Mouse (Mus musculus): ENCODE data around the gene Lyrm9. TPM values are rescaled to one million over a fixed set of nuclear protein-coding genes. Genes with fewer than 3 reads are reported as not detected.

Lyrm9 gene
- polyA plus RNA-seq, 1 experiment: 165 TPM

GRCm38 (mm10) chr11:78839491-78839890 lies 13.1 kb downstream of the Lyrm9 start:
- H3K27ac ChIP-seq (ENCODE audit: control insufficient read depth, insufficient read depth, low read depth, low read length): no peak overlapping the region
- H3K36me3 ChIP-seq (ENCODE audit: control insufficient read depth, insufficient read depth, low read length): peaks cover 1% of the 10 kb centered on the region; the same call in 1 of the 2 replicates
- H3K4me3 ChIP-seq (ENCODE audit: control insufficient read depth, low read depth, low read length): no peak overlapping the region
- peaks cover 2% of the 10 kb centered on the region for H3K4me1 ChIP-seq (ENCODE audit: control insufficient read depth, insufficient read depth, low read length)
- no peaks in the 10 kb centered on the region for H3K27me3 ChIP-seq (ENCODE audit: control insufficient read depth, insufficient read depth, low read length)
- TF ChIP-seq POLR2A (IDR thresholded peaks at IDR 0.05; ENCODE audit: control insufficient read depth, low read depth, low read length) (no peak), CTCF (IDR thresholded peaks at IDR 0.05; ENCODE audit: control insufficient read depth, insufficient read depth, insufficient replicate concordance, low read depth, low read length) (no peak)

GRCm38 (mm10) chr11:78840141-78840540 lies 13.8 kb downstream of the Lyrm9 start:
- no peak for TF ChIP-seq CTCF (IDR thresholded peaks at IDR 0.05; ENCODE audit: control insufficient read depth, insufficient read depth, insufficient replicate concordance, low read depth, low read length)
- no peak for TF ChIP-seq POLR2A (IDR thresholded peaks at IDR 0.05; ENCODE audit: control insufficient read depth, low read depth, low read length)
- peaks cover 1% of the 10 kb centered on the region; the same call in 1 of the 2 replicates for H3K36me3 ChIP-seq (ENCODE audit: control insufficient read depth, insufficient read depth, low read length)
- H3K4me1 ChIP-seq (ENCODE audit: control insufficient read depth, insufficient read depth, low read length): peaks cover 2% of the 10 kb centered on the region
- H3K4me3 ChIP-seq (ENCODE audit: control insufficient read depth, low read depth, low read length): no peak overlapping the region
- no peaks in the 10 kb centered on the region for H3K27me3 ChIP-seq (ENCODE audit: control insufficient read depth, insufficient read depth, low read length)
- no peak overlapping the region for H3K27ac ChIP-seq (ENCODE audit: control insufficient read depth, insufficient read depth, low read depth, low read length)

- Histone ChIP-seq H3K27ac (ENCODE audit: control insufficient read depth, insufficient read depth, low read depth, low read length) (no peak overlapping the region), H3K4me3 (ENCODE audit: control insufficient read depth, low read depth, low read length) (no peak overlapping the region), H3K4me1 (ENCODE audit: control insufficient read depth, insufficient read depth, low read length) (no peaks in the 10 kb centered on the region), H3K36me3 (ENCODE audit: control insufficient read depth, insufficient read depth, low read length) (0 out of 2 replicates have a peak, but pooled peaks cover 1% of the 10 kb centered on the region), H3K27me3 (ENCODE audit: control insufficient read depth, insufficient read depth, low read length) (no peaks in the 10 kb centered on the region)
- TF ChIP-seq CTCF (IDR thresholded peaks at IDR 0.05; ENCODE audit: control insufficient read depth, insufficient read depth, insufficient replicate concordance, low read depth, low read length): no peak
- TF ChIP-seq POLR2A (IDR thresholded peaks at IDR 0.05; ENCODE audit: control insufficient read depth, low read depth, low read length): no peak
Measured at GRCm38 (mm10) chr11:78841987-78842386, 15.6 kb downstream of the Lyrm9 start.

- H3K4me1 ChIP-seq (ENCODE audit: control insufficient read depth, insufficient read depth, low read length): no peaks in the 10 kb centered on the region
- no peaks in the 10 kb centered on the region for H3K27me3 ChIP-seq (ENCODE audit: control insufficient read depth, insufficient read depth, low read length)
Measured at GRCm38 (mm10) chr11:78846620-78847019, 20.2 kb downstream of the Lyrm9 start.

GRCm38 (mm10) chr11:78847884-78848848 lies 21.8 kb downstream of the Lyrm9 start:
- H3K36me3 ChIP-seq (ENCODE audit: control insufficient read depth, insufficient read depth, low read length): no peaks in the 10 kb centered on the region
- peaks cover 3% of the 10 kb centered on the region for H3K4me1 ChIP-seq (ENCODE audit: control insufficient read depth, insufficient read depth, low read length)
- no peak overlapping the region for H3K4me3 ChIP-seq (ENCODE audit: control insufficient read depth, low read depth, low read length)
- H3K27ac ChIP-seq (ENCODE audit: control insufficient read depth, insufficient read depth, low read depth, low read length): no peak overlapping the region
- no peak for TF ChIP-seq POLR2A (IDR thresholded peaks at IDR 0.05; ENCODE audit: control insufficient read depth, low read depth, low read length)
- no peak for TF ChIP-seq CTCF (IDR thresholded peaks at IDR 0.05; ENCODE audit: control insufficient read depth, insufficient read depth, insufficient replicate concordance, low read depth, low read length)
- no peaks in the 10 kb centered on the region for H3K27me3 ChIP-seq (ENCODE audit: control insufficient read depth, insufficient read depth, low read length)

More at GRCm38 (mm10) chr11:78846620-78847019, 20.2 kb downstream of the Lyrm9 start:
- TF ChIP-seq POLR2A (IDR thresholded peaks at IDR 0.05; ENCODE audit: control insufficient read depth, low read depth, low read length): no peak
- TF ChIP-seq CTCF (IDR thresholded peaks at IDR 0.05; ENCODE audit: control insufficient read depth, insufficient read depth, insufficient replicate concordance, low read depth, low read length): no peak
- H3K27ac ChIP-seq (ENCODE audit: control insufficient read depth, insufficient read depth, low read depth, low read length): no peak overlapping the region
- no peaks in the 10 kb centered on the region for H3K36me3 ChIP-seq (ENCODE audit: control insufficient read depth, insufficient read depth, low read length)
- H3K4me3 ChIP-seq (ENCODE audit: control insufficient read depth, low read depth, low read length): no peak overlapping the region

- TF ChIP-seq POLR2A (IDR thresholded peaks at IDR 0.05; ENCODE audit: control insufficient read depth, low read depth, low read length) (no peak), CTCF (IDR thresholded peaks at IDR 0.05; ENCODE audit: control insufficient read depth, insufficient read depth, insufficient replicate concordance, low read depth, low read length) (no peak)
- no peak overlapping the region for H3K4me3 ChIP-seq (ENCODE audit: control insufficient read depth, low read depth, low read length)
- H3K27ac ChIP-seq (ENCODE audit: control insufficient read depth, insufficient read depth, low read depth, low read length): no peak overlapping the region
- no peaks in the 10 kb centered on the region for H3K27me3 ChIP-seq (ENCODE audit: control insufficient read depth, insufficient read depth, low read length)
- H3K36me3 ChIP-seq (ENCODE audit: control insufficient read depth, insufficient read depth, low read length): no peaks in the 10 kb centered on the region
- H3K4me1 ChIP-seq (ENCODE audit: control insufficient read depth, insufficient read depth, low read length): peaks cover 3% of the 10 kb centered on the region
Measured at GRCm38 (mm10) chr11:78849859-78850258, 23.5 kb downstream of the Lyrm9 start.

DNA sequence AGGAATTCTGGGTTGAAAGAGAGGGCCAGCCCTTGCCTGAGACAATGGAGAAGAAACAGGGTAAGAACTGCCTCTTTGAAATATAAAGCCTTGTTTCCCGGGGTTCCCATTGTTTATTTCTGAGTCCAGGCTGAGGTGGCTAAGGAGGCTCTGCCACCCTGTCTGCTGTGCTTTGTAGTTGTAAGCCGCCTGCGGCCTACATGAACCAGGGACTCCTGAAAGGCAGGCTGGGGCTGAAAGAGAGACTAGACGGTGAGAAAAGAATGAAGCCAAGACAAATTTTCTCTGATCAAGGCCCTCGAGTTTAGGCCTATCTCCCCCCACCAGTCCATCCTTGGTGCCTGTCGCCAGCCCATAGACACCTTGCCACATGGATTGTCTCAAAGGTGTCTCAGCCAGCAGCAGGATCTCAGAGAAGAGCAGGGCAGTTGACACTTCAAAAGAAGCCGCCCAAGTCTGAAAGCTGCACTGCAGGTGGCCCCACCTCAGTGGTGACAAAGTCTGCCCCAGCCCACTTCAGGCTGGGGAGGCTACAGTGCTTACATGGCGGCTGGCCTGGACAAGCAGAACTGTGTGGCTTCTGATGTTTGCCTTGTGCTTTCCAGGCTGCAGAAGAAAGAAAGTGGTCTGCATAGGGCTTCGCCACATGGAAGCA lies 25.0 kb downstream of the Lyrm9 start:
- TF ChIP-seq POLR2A (IDR thresholded peaks at IDR 0.05; ENCODE audit: control insufficient read depth, low read depth, low read length) (no peak), CTCF (IDR thresholded peaks at IDR 0.05; ENCODE audit: control insufficient read depth, insufficient read depth, insufficient replicate concordance, low read depth, low read length) (no peak)
- Histone ChIP-seq H3K4me3 (ENCODE audit: control insufficient read depth, low read depth, low read length) (no peak overlapping the region), H3K36me3 (ENCODE audit: control insufficient read depth, insufficient read depth, low read length) (no peaks in the 10 kb centered on the region), H3K27ac (ENCODE audit: control insufficient read depth, insufficient read depth, low read depth, low read length) (no peak overlapping the region), H3K27me3 (ENCODE audit: control insufficient read depth, insufficient read depth, low read length) (no peaks in the 10 kb centered on the region), H3K4me1 (ENCODE audit: control insufficient read depth, insufficient read depth, low read length) (peaks cover 3% of the 10 kb centered on the region)

Measured in testis, adult 2 months (tissue).